Comparison of ENCODE assay signal across 8 mouse cellular contexts in the genomic region with DNA sequence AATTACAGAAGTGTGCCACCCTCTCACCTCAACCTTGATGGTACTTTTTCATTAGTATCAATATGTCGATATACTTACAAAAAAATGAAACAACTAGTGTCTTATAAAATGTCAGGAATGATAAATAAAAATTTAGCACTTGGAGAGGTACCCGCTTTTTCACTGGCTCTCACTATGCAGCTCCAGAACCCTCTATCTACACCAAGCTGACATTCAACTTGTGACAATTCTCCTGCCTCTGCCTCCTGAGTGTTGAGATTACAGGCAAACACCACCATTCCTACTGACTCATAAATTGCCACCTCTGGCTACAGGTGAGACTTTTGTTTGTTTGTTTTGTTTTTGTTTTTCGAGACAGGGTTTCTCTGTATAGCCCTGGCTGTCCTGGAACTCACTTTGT. TPM values are rescaled to one million over a fixed set of nuclear protein-coding genes. Genes with fewer than 3 reads are reported as not detected.
DNase-seq lines count a peak whose midpoint lies in the region; ATAC-seq and TF ChIP-seq lines count a peak whose summit lies in the region.

No protein-coding gene starts in this region.

- 47% methylated on average over 3 of the region's 3 CpGs for WGBS in lung, embryonic 16.5 days
- WGBS in limb, embryonic 14.5 days = 49% methylated on average over 3 of the region's 3 CpGs
- WGBS in stomach, embryonic 14.5 days = 44% methylated on average over 3 of the region's 3 CpGs

- peak; percentile 15 for ATAC-seq in lung, embryonic 16.5 days (ENCODE audit: low read depth)
- ATAC-seq in limb, embryonic 14.5 days (ENCODE audit: low FRiP score, low read depth) = 0 out of 2 replicates have a peak, but pooled peaks have one; percentile 35
- 0 out of 2 replicates have a peak, but pooled peaks have one; percentile 4 for ATAC-seq in stomach, embryonic 14.5 days (ENCODE audit: insufficient number of reproducible peaks, insufficient read depth, low FRiP score, low read depth)

- H3K27me3 ChIP-seq in lung, embryonic 16.5 days (ENCODE audit: control insufficient read depth, insufficient read depth, low read depth, low read length) = no peaks in the 10 kb centered on the region
- H3K27me3 ChIP-seq in erythroblast, embryonic 14.5 days (ENCODE audit: control insufficient read depth) = no peaks in the 10 kb centered on the region
- H3K27me3 ChIP-seq in limb, embryonic 14.5 days (ENCODE audit: control insufficient read depth, insufficient read depth, low read length) = no peaks in the 10 kb centered on the region
- H3K27me3 ChIP-seq in stomach, embryonic 14.5 days (ENCODE audit: control insufficient read depth, insufficient read depth, low read length) = no peaks in the 10 kb centered on the region

- no peaks in the 10 kb centered on the region for H3K9me3 ChIP-seq in lung, embryonic 16.5 days (ENCODE audit: control insufficient read depth, low read length)
- H3K9me3 ChIP-seq in erythroblast, embryonic 14.5 days (ENCODE audit: control insufficient read depth, low read length) = no peaks in the 10 kb centered on the region
- no peaks in the 10 kb centered on the region for H3K9me3 ChIP-seq in limb, embryonic 14.5 days (ENCODE audit: control insufficient read depth, low read length)
- no peaks in the 10 kb centered on the region for H3K9me3 ChIP-seq in stomach, embryonic 14.5 days (ENCODE audit: control insufficient read depth, low read depth, low read length)

- H3K4me3 ChIP-seq in lung, embryonic 16.5 days (ENCODE audit: low read length) = peak overlapping the region; percentile 100
- H3K4me3 ChIP-seq in erythroblast, embryonic 14.5 days (replicated peaks) = peak overlapping the region; percentile 97
- H3K4me3 ChIP-seq in limb, embryonic 14.5 days (replicated peaks; ENCODE audit: low read length) = peak overlapping the region; percentile 98
- peak overlapping the region; percentile 96 for H3K4me3 ChIP-seq in stomach, embryonic 14.5 days (ENCODE audit: low read depth, low read length)

- peak overlapping the region; percentile 67 for H3K4me2 ChIP-seq in lung, embryonic 16.5 days (ENCODE audit: low read depth, low read length)
- H3K4me2 ChIP-seq in limb, embryonic 14.5 days (replicated peaks; ENCODE audit: low read depth, low read length, severe bottlenecking) = peak overlapping the region; percentile 79
- peak overlapping the region; percentile 51 for H3K4me2 ChIP-seq in stomach, embryonic 14.5 days (replicated peaks; ENCODE audit: low read depth, low read length)

- TF ChIP-seq POLR2A in limb, embryonic 14.5 days (IDR thresholded peaks at IDR 0.05; ENCODE audit: borderline replicate concordance, extremely low read depth, insufficient read depth, insufficient read length) = no peak

- no peak for DNase-seq in lung, postnatal 36 days
- DNase-seq in limb, embryonic 14.5 days (ENCODE audit: low spot score) = no peak
- no peak for DNase-seq in adrenal gland, postnatal 10 days
- no peak for DNase-seq in right cerebral cortex, postnatal 10 days (ENCODE audit: low spot score in 2 of 2)
- DNase-seq in yolk sac, embryonic 10.5 days (ENCODE audit: low spot score) = no peak

- H3K9ac ChIP-seq in lung, embryonic 16.5 days (ENCODE audit: low read length) = peak overlapping the region; percentile 56; the same call in 1 of the 2 replicates
- peak overlapping the region; percentile 81; the same call in 1 of the 2 replicates for H3K9ac ChIP-seq in limb, embryonic 14.5 days (ENCODE audit: low read depth, low read length, severe bottlenecking)
- 0 out of 2 replicates have a peak overlapping the region, but pooled peaks have one; percentile 10 for H3K9ac ChIP-seq in stomach, embryonic 14.5 days (replicated peaks; ENCODE audit: low read depth, low read length)

- H3K4me1 ChIP-seq in lung, embryonic 16.5 days (replicated peaks; ENCODE audit: control insufficient read depth, insufficient read depth, low read length) = peaks cover 6% of the 10 kb centered on the region; the same call in 1 of the 2 replicates
- H3K4me1 ChIP-seq in erythroblast, embryonic 14.5 days (ENCODE audit: control insufficient read depth) = peaks cover 48% of the 10 kb centered on the region
- H3K4me1 ChIP-seq in limb, embryonic 14.5 days (ENCODE audit: control insufficient read depth, insufficient read depth, low read length) = no peaks in the 10 kb centered on the region
- no peaks in the 10 kb centered on the region for H3K4me1 ChIP-seq in stomach, embryonic 14.5 days (ENCODE audit: control insufficient read depth, insufficient read depth, low read length)

- no peak overlapping the region for H3K27ac ChIP-seq in lung, embryonic 16.5 days (ENCODE audit: low read length)
- H3K27ac ChIP-seq in limb, embryonic 14.5 days (replicated peaks; ENCODE audit: low read depth, low read length) = no peak overlapping the region
- H3K27ac ChIP-seq in stomach, embryonic 14.5 days (ENCODE audit: low read length) = no peak overlapping the region

- peaks cover 7% of the 10 kb centered on the region for H3K36me3 ChIP-seq in lung, embryonic 16.5 days (ENCODE audit: control insufficient read depth, insufficient read depth, low read length)
- H3K36me3 ChIP-seq in erythroblast, embryonic 14.5 days (ENCODE audit: control insufficient read depth) = peaks cover 23% of the 10 kb centered on the region
- peaks cover 18% of the 10 kb centered on the region for H3K36me3 ChIP-seq in limb, embryonic 14.5 days (ENCODE audit: control insufficient read depth, insufficient read depth, low read length)
- H3K36me3 ChIP-seq in stomach, embryonic 14.5 days (ENCODE audit: control insufficient read depth, insufficient read depth, low read length) = 0 out of 2 replicates have a peak, but pooled peaks cover 3% of the 10 kb centered on the region

RNA-seq across cellular contexts. Expression of gene Ginm1, which starts 11.4 kb away (rescaled TPM):
- 96.3 and 103 TPM in 2 replicates for polyA plus RNA-seq in lung, embryonic 16.5 days (2015; fragmentation: Nextera tagmentation; extraction: Ambion mirVana)
- polyA plus RNA-seq in erythroblast, embryonic 14.5 days (2012) = 1.3 and 1.4 TPM in 2 replicates
- 43.9 and 49.2 TPM in 2 replicates for polyA plus RNA-seq in limb, embryonic 14.5 days (2012; rRNA removed)
- polyA plus RNA-seq in limb, embryonic 14.5 days (2014; fragmentation: Nextera tagmentation; extraction: Ambion mirVana) = 86.2 and 86.4 TPM in 2 replicates
- polyA plus RNA-seq in stomach, embryonic 14.5 days (2014; fragmentation: Nextera tagmentation; extraction: Ambion mirVana) = 81.0 and 85.4 TPM in 2 replicates
- 100 to 1,000 TPM; 206 to 214 TPM for total RNA-seq in adrenal gland, postnatal 10 days (2021)

RNA-seq across cellular contexts. Expression of gene Ppil4, which starts 11.5 kb away (rescaled TPM):
- polyA plus RNA-seq in lung, embryonic 16.5 days (2015; fragmentation: Nextera tagmentation; extraction: Ambion mirVana) = 37.6 and 38.8 TPM in 2 replicates
- polyA plus RNA-seq in erythroblast, embryonic 14.5 days (2012) = 0.38 and 0.91 TPM in 2 replicates
- polyA plus RNA-seq in limb, embryonic 14.5 days (2012; rRNA removed) = 17.1 and 21.3 TPM in 2 replicates
- 34.7 and 36.3 TPM in 2 replicates for polyA plus RNA-seq in limb, embryonic 14.5 days (2014; fragmentation: Nextera tagmentation; extraction: Ambion mirVana)
- 43.5 and 44.0 TPM in 2 replicates for polyA plus RNA-seq in stomach, embryonic 14.5 days (2014; fragmentation: Nextera tagmentation; extraction: Ambion mirVana)
- 10 to 100 TPM; 22.8 to 25.0 TPM for total RNA-seq in adrenal gland, postnatal 10 days (2021)

RNA-seq across cellular contexts. Expression of gene Zc3h12d, which starts 51.1 kb away (rescaled TPM):
- polyA plus RNA-seq in lung, embryonic 16.5 days (2015; fragmentation: Nextera tagmentation; extraction: Ambion mirVana) = 0.06 and 0.13 TPM in 2 replicates
- polyA plus RNA-seq in erythroblast, embryonic 14.5 days (2012) = not detected in 2 replicates
- polyA plus RNA-seq in limb, embryonic 14.5 days (2012; rRNA removed) = 0.38 and 0.46 TPM in 2 replicates
- 0.17 and 0.19 TPM in 2 replicates for polyA plus RNA-seq in limb, embryonic 14.5 days (2014; fragmentation: Nextera tagmentation; extraction: Ambion mirVana)
- 0.17 TPM in 1 of 2 replicates, not detected in the other for polyA plus RNA-seq in stomach, embryonic 14.5 days (2014; fragmentation: Nextera tagmentation; extraction: Ambion mirVana)
- 1 to 10 TPM in 1 of 2 experiments, under 1 TPM in 1; 1.00 to 1.1 TPM for total RNA-seq in adrenal gland, postnatal 10 days (2021)

RNA-seq across cellular contexts. Expression of gene Katna1, which starts 55.4 kb away (rescaled TPM):
- 52.6 and 55.5 TPM in 2 replicates for polyA plus RNA-seq in lung, embryonic 16.5 days (2015; fragmentation: Nextera tagmentation; extraction: Ambion mirVana)
- 0.19 and 0.23 TPM in 2 replicates for polyA plus RNA-seq in erythroblast, embryonic 14.5 days (2012)
- 16.6 and 22.7 TPM in 2 replicates for polyA plus RNA-seq in limb, embryonic 14.5 days (2012; rRNA removed)
- 58.4 and 59.8 TPM in 2 replicates for polyA plus RNA-seq in limb, embryonic 14.5 days (2014; fragmentation: Nextera tagmentation; extraction: Ambion mirVana)
- 59.0 and 61.6 TPM in 2 replicates for polyA plus RNA-seq in stomach, embryonic 14.5 days (2014; fragmentation: Nextera tagmentation; extraction: Ambion mirVana)
- total RNA-seq in adrenal gland, postnatal 10 days (2021) = 10 to 100 TPM; 30.3 to 31.7 TPM

Comparison
In these comparisons a context has a peak if more than half of its experiments do, and no peak if none do; other contexts are left out.
1. H3K9ac ChIP-seq: peak in every context shown above with its lines; median percentile 81 in limb, embryonic 14.5 days; 56 in lung, embryonic 16.5 days; 10 in stomach, embryonic 14.5 days.
2. RNA of gene Ginm1, which starts 11.4 kb away (polyA plus RNA-seq): 96.3 to 103 TPM in lung, embryonic 16.5 days, 43.9 to 86.4 TPM in limb, embryonic 14.5 days and 81.0 to 85.4 TPM in stomach, embryonic 14.5 days; 1.3 to 1.4 TPM in erythroblast, embryonic 14.5 days; every median in the first group is over 10 times any median in the second.
3. Peak in every context shown above with its lines, with median percentiles within 50 percentile points of each other: ATAC-seq, H3K4me2 ChIP-seq and H3K4me3 ChIP-seq.